Mouse (Mus musculus): Measurements from ENCODE around the gene Map2k5. TPM values are rescaled to one million over a fixed set of nuclear protein-coding genes. Genes with fewer than 3 reads are reported as not detected.

Gene Map2k5
- polyA plus RNA-seq, 1 experiment = 24.2 TPM

DNA sequence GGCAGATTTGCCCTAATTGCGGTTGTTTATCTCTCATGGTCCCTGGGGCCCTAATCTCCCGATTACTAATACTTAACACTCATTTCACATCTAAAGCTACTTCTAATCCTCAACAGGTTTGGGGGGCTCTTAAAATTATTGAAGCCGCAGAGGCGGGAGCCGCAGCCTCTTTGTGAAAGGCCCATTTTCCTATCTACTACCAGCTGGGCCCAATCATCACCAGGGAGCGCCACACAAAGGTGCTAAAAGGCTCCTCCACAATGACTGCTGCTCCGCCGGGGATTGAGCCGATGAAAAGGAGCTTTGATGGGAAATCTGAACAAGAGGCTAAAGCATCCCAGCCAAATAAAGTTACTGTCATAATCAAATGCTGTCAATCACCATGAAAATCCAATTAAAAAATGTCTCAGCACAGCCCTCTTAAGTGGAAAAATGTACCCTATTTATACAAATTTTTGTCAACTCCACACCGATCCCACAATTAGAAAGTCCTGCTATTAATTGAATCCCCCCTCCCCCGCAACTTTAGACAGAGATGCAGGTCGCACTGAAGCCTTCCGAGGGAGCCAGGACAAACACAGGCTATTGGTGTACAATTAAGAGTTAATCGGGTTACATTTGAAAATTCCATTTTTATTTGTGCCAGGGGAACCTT is 195.3 kb downstream of the Map2k5 start:
- TF ChIP-seq POLR2A (IDR thresholded peaks at IDR 0.05; ENCODE audit: low read depth, low read length) (no peak), CTCF (IDR thresholded peaks at IDR 0.05; ENCODE audit: borderline replicate concordance, insufficient read depth, low read length) (no peak)
- H3K27ac ChIP-seq (ENCODE audit: insufficient read depth, low read length) = no peak overlapping the region
- H3K4me1 ChIP-seq (ENCODE audit: control insufficient read depth, insufficient read depth, low read length) = no peaks in the 10 kb centered on the region
- no peak overlapping the region for H3K4me3 ChIP-seq (ENCODE audit: insufficient read depth, low read length)

DNA sequence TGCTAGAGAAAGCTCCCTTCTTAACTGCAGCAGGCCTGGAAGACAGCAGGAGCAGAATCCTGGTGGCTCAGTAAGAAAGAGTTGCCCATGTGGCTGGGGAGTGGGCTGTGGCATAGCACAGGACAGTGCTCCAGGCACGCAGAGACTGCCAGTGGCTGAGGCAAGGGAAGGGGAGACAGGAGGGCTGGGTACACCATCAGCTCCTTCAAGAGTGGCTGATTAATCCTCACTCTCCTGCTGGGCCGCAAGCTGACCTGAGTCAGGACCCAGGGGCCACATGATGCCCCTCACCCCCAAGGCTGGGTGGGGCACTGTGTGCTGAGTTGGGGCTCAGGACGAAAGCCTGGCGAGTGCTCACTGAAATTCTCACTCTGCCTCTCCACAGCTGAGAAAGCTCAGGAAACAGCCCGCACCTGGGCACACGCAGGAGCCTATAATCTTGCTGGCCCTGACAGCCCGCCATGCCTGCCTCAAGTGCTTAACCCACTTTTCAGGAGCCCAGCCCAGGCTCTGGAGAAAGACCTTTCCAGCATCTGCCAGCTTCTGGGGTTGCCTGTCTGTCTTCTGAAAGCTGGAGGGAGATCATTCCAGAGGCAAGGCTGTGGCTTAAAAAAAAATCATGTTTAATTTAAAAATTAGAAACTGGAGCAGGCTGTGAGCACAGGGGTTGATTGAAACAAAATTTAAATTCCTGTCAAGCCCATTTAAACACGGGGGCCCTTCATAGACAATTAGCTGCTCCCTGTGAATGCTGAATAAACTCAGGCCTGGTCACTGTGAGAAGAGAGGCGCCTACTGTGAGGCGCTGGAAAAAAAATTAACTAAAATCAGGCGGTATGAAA is 196.1 kb downstream of the Map2k5 start:
- no peak for TF ChIP-seq POLR2A (IDR thresholded peaks at IDR 0.05; ENCODE audit: low read depth, low read length)
- no peak for TF ChIP-seq CTCF (IDR thresholded peaks at IDR 0.05; ENCODE audit: borderline replicate concordance, insufficient read depth, low read length)
- H3K27ac ChIP-seq (ENCODE audit: insufficient read depth, low read length) = no peak overlapping the region
- H3K4me1 ChIP-seq (ENCODE audit: control insufficient read depth, insufficient read depth, low read length) = no peaks in the 10 kb centered on the region
- no peak overlapping the region for H3K4me3 ChIP-seq (ENCODE audit: insufficient read depth, low read length)

DNA sequence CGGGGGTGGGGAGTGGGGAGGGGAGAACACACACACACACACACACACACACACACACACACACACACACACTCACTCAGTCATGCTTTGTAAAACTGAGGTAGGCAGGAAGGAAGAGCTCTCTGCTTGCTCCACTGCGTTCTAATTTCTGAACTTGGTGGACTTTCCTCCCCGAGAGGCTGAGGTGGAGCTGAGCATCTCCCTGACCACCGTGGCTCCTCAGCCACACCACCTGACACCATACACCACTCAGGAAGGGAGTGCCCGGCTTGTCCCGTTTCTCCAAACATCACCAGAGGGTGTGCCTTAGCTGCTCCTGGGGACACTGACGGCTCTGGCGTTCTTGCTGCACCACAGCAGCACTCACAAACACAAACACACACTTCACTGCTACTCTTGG is 199.4 kb downstream of the Map2k5 start:
- TF ChIP-seq POLR2A (IDR thresholded peaks at IDR 0.05; ENCODE audit: low read depth, low read length) = no peak
- TF ChIP-seq CTCF (IDR thresholded peaks at IDR 0.05; ENCODE audit: borderline replicate concordance, insufficient read depth, low read length) = no peak

DNA sequence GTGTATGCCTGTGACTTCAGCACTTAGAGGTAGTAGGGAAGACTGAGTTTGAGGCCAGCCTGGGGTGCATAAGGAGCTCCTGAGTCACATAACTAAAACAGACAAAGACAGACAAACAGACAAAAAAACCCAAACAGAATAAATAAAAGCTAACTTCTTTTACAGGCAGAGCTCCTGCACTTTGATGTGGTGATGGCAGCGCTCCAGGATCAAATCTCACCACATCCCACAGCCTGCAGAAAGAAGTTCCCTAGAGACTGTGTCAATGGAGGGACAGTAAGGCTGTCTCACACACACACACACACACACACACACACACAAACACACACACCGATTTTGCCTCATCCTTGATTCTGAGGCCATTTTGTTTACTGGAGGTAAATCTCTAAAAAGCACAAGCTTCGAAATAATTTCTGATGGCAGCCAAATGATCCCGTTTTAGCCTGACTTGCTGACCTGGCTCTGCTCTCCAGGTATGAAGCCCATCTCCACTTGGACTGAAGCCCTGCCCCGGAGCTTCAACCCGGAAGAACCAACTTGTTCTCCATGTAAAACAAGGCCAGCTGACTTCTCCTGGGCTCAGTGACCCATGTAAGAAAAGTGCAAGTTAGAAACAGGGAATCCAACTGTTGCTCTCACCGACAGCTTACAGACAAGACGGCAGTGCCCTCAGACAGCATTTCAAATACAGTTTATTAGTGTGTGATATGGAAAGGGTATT is 203.5 kb downstream of the Map2k5 start:
- Histone ChIP-seq H3K27ac (ENCODE audit: insufficient read depth, low read length) (no peak overlapping the region), H3K4me3 (ENCODE audit: insufficient read depth, low read length) (no peak overlapping the region), H3K4me1 (ENCODE audit: control insufficient read depth, insufficient read depth, low read length) (no peaks in the 10 kb centered on the region)
- no peak for TF ChIP-seq CTCF (IDR thresholded peaks at IDR 0.05; ENCODE audit: borderline replicate concordance, insufficient read depth, low read length)
- no peak for TF ChIP-seq POLR2A (IDR thresholded peaks at IDR 0.05; ENCODE audit: low read depth, low read length)

More for the DNA sequence above, 199.4 kb downstream of the Map2k5 start:
- Histone ChIP-seq H3K4me3 (ENCODE audit: insufficient read depth, low read length) (no peak overlapping the region), H3K27ac (ENCODE audit: insufficient read depth, low read length) (no peak overlapping the region), H3K4me1 (ENCODE audit: control insufficient read depth, insufficient read depth, low read length) (no peaks in the 10 kb centered on the region)

DNA sequence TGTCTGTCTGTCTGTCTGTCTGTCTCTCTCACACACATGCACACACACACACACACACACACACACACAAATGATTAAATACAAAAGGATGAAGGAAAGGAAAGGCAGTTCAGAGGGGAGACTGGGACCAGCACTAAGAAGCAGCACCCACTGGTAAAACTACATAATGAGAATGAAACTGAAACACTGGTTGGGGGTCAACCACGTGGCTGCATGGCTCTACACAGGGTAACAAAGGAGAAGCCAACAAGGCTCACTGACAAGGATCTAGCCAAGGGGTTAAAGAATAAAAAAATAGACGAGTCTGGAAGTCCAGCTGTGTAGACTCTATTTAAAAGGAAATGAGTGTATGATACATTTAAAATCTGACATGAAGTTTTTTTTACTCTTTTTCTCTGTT is 205.8 kb downstream of the Map2k5 start:
- Histone ChIP-seq H3K4me1 (ENCODE audit: control insufficient read depth, insufficient read depth, low read length) (no peaks in the 10 kb centered on the region), H3K27ac (ENCODE audit: insufficient read depth, low read length) (no peak overlapping the region), H3K4me3 (ENCODE audit: insufficient read depth, low read length) (no peak overlapping the region)
- TF ChIP-seq POLR2A (IDR thresholded peaks at IDR 0.05; ENCODE audit: low read depth, low read length) (no peak), CTCF (IDR thresholded peaks at IDR 0.05; ENCODE audit: borderline replicate concordance, insufficient read depth, low read length) (no peak)

DNA sequence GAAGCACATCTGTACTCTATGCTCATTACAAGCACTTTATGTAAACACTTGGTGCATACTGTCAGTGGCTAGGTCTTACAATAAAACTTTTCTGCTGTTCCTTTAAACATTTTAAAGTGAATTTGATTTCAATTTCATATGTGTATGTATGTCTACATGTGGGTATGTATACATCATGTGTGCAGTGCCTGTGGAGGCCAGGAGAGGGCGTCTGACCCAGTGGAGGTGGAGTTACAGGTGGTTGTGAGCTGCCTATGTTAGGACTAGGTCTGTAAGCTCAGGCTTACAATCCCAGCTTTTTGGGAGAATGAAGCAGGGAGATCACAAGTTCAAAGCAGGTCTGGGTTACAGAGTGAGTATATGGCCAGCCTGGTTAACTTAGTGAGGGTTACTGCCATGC is 208.6 kb downstream of the Map2k5 start:
- Histone ChIP-seq H3K27ac (ENCODE audit: insufficient read depth, low read length) (no peak overlapping the region), H3K4me1 (ENCODE audit: control insufficient read depth, insufficient read depth, low read length) (no peaks in the 10 kb centered on the region), H3K4me3 (ENCODE audit: insufficient read depth, low read length) (no peak overlapping the region)
- TF ChIP-seq CTCF (IDR thresholded peaks at IDR 0.05; ENCODE audit: borderline replicate concordance, insufficient read depth, low read length) = no peak
- TF ChIP-seq POLR2A (IDR thresholded peaks at IDR 0.05; ENCODE audit: low read depth, low read length) = no peak

DNA sequence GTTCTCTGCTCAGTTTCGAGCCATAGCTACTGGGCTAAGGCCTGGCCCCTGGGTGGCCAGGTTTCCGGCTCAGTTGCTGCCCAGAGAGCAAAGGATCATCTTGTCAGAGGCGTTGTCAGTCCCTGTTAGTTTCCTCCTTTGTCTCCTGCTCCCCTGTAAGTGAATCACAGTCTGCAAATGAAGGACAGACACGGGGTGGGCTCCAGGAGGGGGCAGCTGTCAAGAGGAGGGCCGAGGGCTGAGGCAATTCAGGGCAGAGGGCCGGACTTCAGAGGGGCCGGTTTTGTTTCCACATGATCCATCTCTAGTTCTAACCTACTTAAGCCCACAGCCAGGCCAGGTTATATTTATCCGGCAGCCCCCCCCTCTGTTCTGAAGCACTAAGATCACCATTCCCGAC is 212.6 kb downstream of the Map2k5 start:
- Histone ChIP-seq H3K27ac (ENCODE audit: insufficient read depth, low read length) (no peak overlapping the region), H3K4me3 (ENCODE audit: insufficient read depth, low read length) (no peak overlapping the region), H3K4me1 (ENCODE audit: control insufficient read depth, insufficient read depth, low read length) (no peaks in the 10 kb centered on the region)
- TF ChIP-seq POLR2A (IDR thresholded peaks at IDR 0.05; ENCODE audit: low read depth, low read length) = no peak
- TF ChIP-seq CTCF (IDR thresholded peaks at IDR 0.05; ENCODE audit: borderline replicate concordance, insufficient read depth, low read length) = no peak

DNA sequence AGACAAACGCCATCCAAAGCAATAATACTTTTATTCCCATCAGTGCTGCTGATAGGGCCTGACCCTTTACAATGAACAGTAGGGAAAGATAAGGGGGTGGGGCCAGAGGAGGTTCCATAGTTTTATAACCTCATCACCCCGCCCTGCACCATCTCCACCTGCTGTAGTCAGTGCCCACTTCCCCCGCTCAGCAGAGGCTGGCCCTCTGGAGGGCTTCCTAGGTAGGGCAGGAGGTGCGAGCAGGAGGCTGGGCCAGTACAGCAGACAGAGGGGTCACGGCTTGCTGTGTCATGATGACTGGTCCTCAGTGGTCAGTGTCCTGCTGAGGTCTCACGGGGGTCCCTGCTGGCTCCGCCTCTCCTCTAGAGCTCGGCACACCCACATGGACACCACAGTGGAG is 213.9 kb downstream of the Map2k5 start:
- H3K4me1 ChIP-seq (ENCODE audit: control insufficient read depth, insufficient read depth, low read length) = no peaks in the 10 kb centered on the region
- no peak for TF ChIP-seq POLR2A (IDR thresholded peaks at IDR 0.05; ENCODE audit: low read depth, low read length)
- no peak for TF ChIP-seq CTCF (IDR thresholded peaks at IDR 0.05; ENCODE audit: borderline replicate concordance, insufficient read depth, low read length)
- no peak overlapping the region for H3K4me3 ChIP-seq (ENCODE audit: insufficient read depth, low read length)
- no peak overlapping the region for H3K27ac ChIP-seq (ENCODE audit: insufficient read depth, low read length)

DNA sequence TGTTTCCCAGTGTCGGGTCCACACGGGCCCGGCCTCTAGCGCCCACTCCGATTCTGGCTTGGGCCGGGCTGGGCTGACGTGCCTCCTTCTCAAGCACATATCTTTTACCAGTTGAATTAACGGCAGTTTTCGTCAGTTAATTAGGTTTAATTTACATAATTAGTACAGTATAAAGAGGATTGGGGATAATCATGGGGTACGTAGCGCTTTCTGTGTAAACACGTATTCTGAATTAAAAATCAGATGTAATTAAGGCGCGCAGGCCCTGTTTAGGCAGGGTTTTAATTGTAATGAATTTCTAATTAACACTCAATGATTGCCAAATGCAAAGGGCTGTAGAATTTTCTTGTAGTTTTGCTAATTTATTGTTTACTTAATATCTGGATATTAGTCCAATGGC is 225.8 kb downstream of the Map2k5 start:
- Histone ChIP-seq H3K4me1 (ENCODE audit: control insufficient read depth, insufficient read depth, low read length) (no peaks in the 10 kb centered on the region), H3K27ac (ENCODE audit: insufficient read depth, low read length) (no peak overlapping the region), H3K4me3 (ENCODE audit: insufficient read depth, low read length) (no peak overlapping the region)
- no peak for TF ChIP-seq POLR2A (IDR thresholded peaks at IDR 0.05; ENCODE audit: low read depth, low read length)
- no peak for TF ChIP-seq CTCF (IDR thresholded peaks at IDR 0.05; ENCODE audit: borderline replicate concordance, insufficient read depth, low read length)
